Mouse (Mus musculus): ENCODE measurements at regions not wholly inside any gene's neighbourhood (a gene's known extent, or its start where the extent isn't known, plus 50 kb on each side); places are given as distances from the start of the nearest gene placed in this dataset.

GRCm38 (mm10) chr7:136349651-136350050 lies 544.8 kb upstream of the Mgmt start:
- Histone ChIP-seq H3K27me3 (replicated peaks) (no peaks in the 10 kb centered on the region), H3K9me3 (no peaks in the 10 kb centered on the region), H3K27ac (no peak overlapping the region), H3K9ac (no peak overlapping the region), H3K36me3 (replicated peaks) (no peaks in the 10 kb centered on the region), H3K4me2 (no peak overlapping the region), H3K4me3 (no peak overlapping the region), H3K4me1 (peaks cover 12% of the 10 kb centered on the region)
- no peak for ATAC-seq (replicated peaks)
- 51% methylated on average over 14 of the region's 14 CpGs for WGBS

GRCm38 (mm10) chr7:136357011-136357410 lies 537.4 kb upstream of the Mgmt start:
- H3K4me3 ChIP-seq = no peak overlapping the region

GRCm38 (mm10) chr7:136365318-136366211 lies 528.8 kb upstream of the Mgmt start:
- Histone ChIP-seq H3K27me3 (replicated peaks) (no peaks in the 10 kb centered on the region), H3K27ac (no peak overlapping the region), H3K36me3 (replicated peaks) (no peaks in the 10 kb centered on the region), H3K4me3 (no peak overlapping the region), H3K4me1 (no peaks in the 10 kb centered on the region), H3K9ac (no peak overlapping the region), H3K4me2 (no peak overlapping the region), H3K9me3 (no peaks in the 10 kb centered on the region)
- WGBS = 33% methylated on average over 7 of the region's 7 CpGs
- no peak for ATAC-seq (replicated peaks)

More at GRCm38 (mm10) chr7:136357011-136357410, 537.4 kb upstream of the Mgmt start:
- H3K9me3 ChIP-seq = no peaks in the 10 kb centered on the region
- no peak for ATAC-seq (replicated peaks)
- no peak overlapping the region for H3K4me2 ChIP-seq
- no peak overlapping the region for H3K9ac ChIP-seq
- no peaks in the 10 kb centered on the region for H3K36me3 ChIP-seq (replicated peaks)
- no peaks in the 10 kb centered on the region for H3K4me1 ChIP-seq
- no peak overlapping the region for H3K27ac ChIP-seq
- no peaks in the 10 kb centered on the region for H3K27me3 ChIP-seq (replicated peaks)
- 58% methylated on average over 7 of the region's 7 CpGs for WGBS

GRCm38 (mm10) chr7:136377259-136377658 lies 517.2 kb upstream of the Mgmt start:
- 89% methylated on average over 3 of the region's 3 CpGs for WGBS
- H3K27me3 ChIP-seq (replicated peaks) = no peaks in the 10 kb centered on the region
- no peak for ATAC-seq (replicated peaks)
- H3K9me3 ChIP-seq = no peaks in the 10 kb centered on the region
- no peak overlapping the region for H3K9ac ChIP-seq
- no peaks in the 10 kb centered on the region for H3K4me1 ChIP-seq
- H3K4me3 ChIP-seq = no peak overlapping the region
- H3K27ac ChIP-seq = no peak overlapping the region
- no peak overlapping the region for H3K4me2 ChIP-seq
- H3K36me3 ChIP-seq (replicated peaks) = no peaks in the 10 kb centered on the region

GRCm38 (mm10) chr7:136377742-136378141 lies 516.7 kb upstream of the Mgmt start:
- no peak for ATAC-seq (replicated peaks)
- H3K27ac ChIP-seq = no peak overlapping the region
- 86% methylated on average over 8 of the region's 8 CpGs for WGBS
- no peak overlapping the region for H3K4me2 ChIP-seq
- H3K27me3 ChIP-seq (replicated peaks) = no peaks in the 10 kb centered on the region
- H3K4me3 ChIP-seq = no peak overlapping the region
- H3K9me3 ChIP-seq = no peaks in the 10 kb centered on the region
- no peaks in the 10 kb centered on the region for H3K4me1 ChIP-seq
- no peak overlapping the region for H3K9ac ChIP-seq
- H3K36me3 ChIP-seq (replicated peaks) = no peaks in the 10 kb centered on the region

GRCm38 (mm10) chr7:136378321-136378720 lies 516.1 kb upstream of the Mgmt start:
- no peaks in the 10 kb centered on the region for H3K4me1 ChIP-seq
- H3K9me3 ChIP-seq = no peaks in the 10 kb centered on the region
- H3K27me3 ChIP-seq (replicated peaks) = no peaks in the 10 kb centered on the region
- no peak overlapping the region for H3K4me3 ChIP-seq
- no peak overlapping the region for H3K4me2 ChIP-seq
- H3K9ac ChIP-seq = no peak overlapping the region
- H3K27ac ChIP-seq = no peak overlapping the region
- no peak for ATAC-seq (replicated peaks)
- 74% methylated on average over 4 of the region's 4 CpGs for WGBS
- H3K36me3 ChIP-seq (replicated peaks) = no peaks in the 10 kb centered on the region

GRCm38 (mm10) chr7:136379319-136379718 lies 515.1 kb upstream of the Mgmt start:
- Histone ChIP-seq H3K4me1 (no peaks in the 10 kb centered on the region), H3K9ac (no peak overlapping the region), H3K4me2 (no peak overlapping the region), H3K36me3 (replicated peaks) (no peaks in the 10 kb centered on the region), H3K4me3 (no peak overlapping the region), H3K27ac (no peak overlapping the region), H3K27me3 (replicated peaks) (no peaks in the 10 kb centered on the region), H3K9me3 (no peaks in the 10 kb centered on the region)
- WGBS = 74% methylated on average over 7 of the region's 7 CpGs
- ATAC-seq (replicated peaks) = no peak

GRCm38 (mm10) chr7:136379741-136380140 lies 514.7 kb upstream of the Mgmt start:
- no peaks in the 10 kb centered on the region for H3K27me3 ChIP-seq (replicated peaks)
- no peak overlapping the region for H3K4me2 ChIP-seq
- H3K9me3 ChIP-seq = no peaks in the 10 kb centered on the region
- ATAC-seq (replicated peaks) = no peak
- no peak overlapping the region for H3K9ac ChIP-seq
- 88% methylated on average over 3 of the region's 3 CpGs for WGBS
- H3K27ac ChIP-seq = no peak overlapping the region
- no peak overlapping the region for H3K4me3 ChIP-seq
- no peaks in the 10 kb centered on the region for H3K4me1 ChIP-seq
- H3K36me3 ChIP-seq (replicated peaks) = no peaks in the 10 kb centered on the region

- no peak for ATAC-seq (replicated peaks)
- Histone ChIP-seq H3K36me3 (replicated peaks) (no peaks in the 10 kb centered on the region), H3K4me1 (no peaks in the 10 kb centered on the region), H3K4me3 (no peak overlapping the region), H3K9ac (no peak overlapping the region), H3K4me2 (no peak overlapping the region), H3K27me3 (replicated peaks) (no peaks in the 10 kb centered on the region), H3K9me3 (no peaks in the 10 kb centered on the region), H3K27ac (no peak overlapping the region)
- WGBS = 83% methylated on average over 2 of the region's 2 CpGs
Observed at GRCm38 (mm10) chr7:136383296-136383695, 511.1 kb upstream of the Mgmt start.

- Histone ChIP-seq H3K9ac (no peak overlapping the region), H3K27me3 (replicated peaks) (0 out of 2 replicates have a peak, but pooled peaks cover 3% of the 10 kb centered on the region), H3K4me3 (no peak overlapping the region), H3K27ac (no peak overlapping the region), H3K36me3 (replicated peaks) (no peaks in the 10 kb centered on the region), H3K9me3 (no peaks in the 10 kb centered on the region), H3K4me1 (no peaks in the 10 kb centered on the region), H3K4me2 (no peak overlapping the region)
- no peak for ATAC-seq (replicated peaks)
- 97% methylated on average over 4 of the region's 4 CpGs for WGBS
Observed at GRCm38 (mm10) chr7:136387736-136388135, 506.7 kb upstream of the Mgmt start.

- Histone ChIP-seq H3K27me3 (replicated peaks) (0 out of 2 replicates have a peak, but pooled peaks cover 3% of the 10 kb centered on the region), H3K4me2 (no peak overlapping the region), H3K36me3 (replicated peaks) (no peaks in the 10 kb centered on the region), H3K9ac (no peak overlapping the region), H3K4me3 (no peak overlapping the region), H3K4me1 (peaks cover 8% of the 10 kb centered on the region; the same call in 1 of the 2 replicates), H3K9me3 (no peaks in the 10 kb centered on the region), H3K27ac (no peak overlapping the region)
- no peak for ATAC-seq (replicated peaks)
- WGBS = 76% methylated on average over 8 of the region's 8 CpGs
Observed at GRCm38 (mm10) chr7:136390066-136390465, 504.3 kb upstream of the Mgmt start.

GRCm38 (mm10) chr7:136393454-136393853 lies 501.0 kb upstream of the Mgmt start:
- H3K9me3 ChIP-seq = no peaks in the 10 kb centered on the region
- peaks cover 8% of the 10 kb centered on the region; the same call in 1 of the 2 replicates for H3K4me1 ChIP-seq
- H3K27me3 ChIP-seq (replicated peaks) = 0 out of 2 replicates have a peak, but pooled peaks cover 3% of the 10 kb centered on the region
- no peak overlapping the region for H3K9ac ChIP-seq
- WGBS = 51% methylated on average over 6 of the region's 6 CpGs
- ATAC-seq (replicated peaks) = no peak
- no peak overlapping the region for H3K4me3 ChIP-seq
- H3K36me3 ChIP-seq (replicated peaks) = no peaks in the 10 kb centered on the region
- no peak overlapping the region for H3K4me2 ChIP-seq
- H3K27ac ChIP-seq = no peak overlapping the region

- no peak for ATAC-seq (replicated peaks)
- Histone ChIP-seq H3K27ac (no peak overlapping the region), H3K9ac (no peak overlapping the region), H3K4me3 (no peak overlapping the region), H3K4me1 (peaks cover 8% of the 10 kb centered on the region; the same call in 1 of the 2 replicates), H3K9me3 (no peaks in the 10 kb centered on the region), H3K4me2 (no peak overlapping the region), H3K27me3 (replicated peaks) (0 out of 2 replicates have a peak, but pooled peaks cover 3% of the 10 kb centered on the region), H3K36me3 (replicated peaks) (no peaks in the 10 kb centered on the region)
- WGBS = 58% methylated on average over 2 of the region's 2 CpGs
Observed at GRCm38 (mm10) chr7:136395838-136396237, 498.6 kb upstream of the Mgmt start.
